Mouse (Mus musculus): ENCODE measurements around the gene Acta2. TPM values are rescaled to one million over a fixed set of nuclear protein-coding genes. Genes with fewer than 3 reads are reported as not detected.

Acta2 gene
- total and polyA plus RNA-seq, 3 experiments = 0.13 to 0.31 TPM; not detected in 1

GRCm38 (mm10) chr19:34192008-34192963, 63.1 kb downstream of the Acta2 start, which contains the start of gene Stambpl1:
Stambpl1 (plus strand) TSS chr19:34192229.
- Histone ChIP-seq H3K4me3 (replicated peaks in 1 of 3; ENCODE audit: low read depth in 2 of 3, low read length in 2 of 3, poor library complexity in 1 of 3) (peak within 1 kb of the TSS; percentile 89 to 99 (median 97)), H3K9me3 (replicated peaks; ENCODE audit: low read length) (no peaks in the 10 kb centered on the region), H3K27ac (ENCODE audit: insufficient read depth, low read depth) (peak within 1 kb of the TSS; percentile 98), H3K27me3 (replicated peaks) (no peaks in the 10 kb centered on the region), H3K9ac (ENCODE audit: insufficient read depth, low read depth) (peak within 1 kb of the TSS; percentile 78), H3K4me2 (ENCODE audit: insufficient read depth, low read depth, poor library complexity, severe bottlenecking) (peak within 1 kb of the TSS; percentile 44; the same call in 1 of the 2 replicates), H3K79me2 (replicated peaks; ENCODE audit: control insufficient read depth, extremely low read depth, insufficient read depth, poor library complexity, severe bottlenecking) (peaks cover 45% of the 10 kb centered on the region), H3K4me1 (ENCODE audit: control insufficient read depth in 1 of 2, insufficient read depth in 2 of 2) (peaks cover 4 to 38% of the 10 kb centered on the region in 2 experiments; a peak in 2 of 4 replicates), H3K36me3 (replicated peaks in 1 of 2; ENCODE audit: control insufficient read depth in 1 of 2, insufficient read depth in 1 of 2, low read length in 1 of 2) (no peaks in the 10 kb centered on the region)
- in situ Hi-C loops (cut with MboI; ENCODE audit: low pct_ligation_motif_present, low pct_unique_long_range_greater_than_20kb, low sequenced_read_pairs) (no loop called here), dilution Hi-C loops (cut with MboI; ENCODE audit: extremely low pct_ligation_motif_present, extremely low pct_unique_long_range_greater_than_20kb, low sequenced_read_pairs) (no loop called here)
- peak; percentile 88 for DNase-seq (ENCODE audit: extremely low read depth)
- TF ChIP-seq NELFE (IDR thresholded peaks at IDR 0.05; ENCODE audit: low read depth, low read length) (peak; percentile 66), SIN3A (IDR thresholded peaks at IDR 0.05; ENCODE audit: low read length) (peak; percentile 64), MYC (IDR thresholded peaks at IDR 0.05; ENCODE audit: low read depth, low read length) (peak; percentile 48; the same call in 1 of the 2 replicates), USF1 (IDR thresholded peaks at IDR 0.05; ENCODE audit: low read depth, low read length) (peak; percentile 69), ZC3H11A (IDR thresholded peaks at IDR 0.05; ENCODE audit: low read depth, low read length) (no peak), MAFK (IDR thresholded peaks at IDR 0.05; ENCODE audit: insufficient replicate concordance, low read length) (no peak), CTCF (conservative IDR thresholded peaks at IDR 0.05 in 1 of 2, IDR thresholded peaks at IDR 0.05 in 1 of 2; ENCODE audit: low read depth in 2 of 2, low read length in 2 of 2) (no peak), EP300 (IDR thresholded peaks at IDR 0.05; ENCODE audit: low read length) (peak; percentile 23; the same call in 1 of the 2 replicates), USF2 (conservative IDR thresholded peaks at IDR 0.05; ENCODE audit: low read depth, low read length) (no peak; the same call in 1 of the 2 replicates), NRF1 (IDR thresholded peaks at IDR 0.05; ENCODE audit: low read depth, low read length) (no peak), MAX (IDR thresholded peaks at IDR 0.05; ENCODE audit: low read length) (peak; percentile 47; the same call in 1 of the 2 replicates), ZMIZ1 (IDR thresholded peaks at IDR 0.05; ENCODE audit: low read depth, low read length) (peak; percentile 74), MAZ (IDR thresholded peaks at IDR 0.05; ENCODE audit: low read depth, low read length) (no peak), E2F4 (IDR thresholded peaks at IDR 0.05; ENCODE audit: insufficient replicate concordance, low read depth, low read length) (no peak), SMC3 (IDR thresholded peaks at IDR 0.05; ENCODE audit: low read depth, low read length) (no peak), POLR2A (IDR thresholded peaks at IDR 0.05; ENCODE audit: low read depth, low read length) (peak; percentile 80), RCOR1 (conservative IDR thresholded peaks at IDR 0.05; ENCODE audit: low read depth, low read length) (0 out of 2 replicates have a peak, but pooled peaks have one; percentile 18), BHLHE40 (IDR thresholded peaks at IDR 0.05; ENCODE audit: low read depth, low read length) (peak; percentile 86), ELF1 (IDR thresholded peaks at IDR 0.05; ENCODE audit: low read depth, low read length) (no peak; the same call in none of the 2 replicates), UBTF (IDR thresholded peaks at IDR 0.05; ENCODE audit: low read depth, low read length) (no peak), JUND (conservative IDR thresholded peaks at IDR 0.05; ENCODE audit: low read depth, low read length) (no peak), JUN (IDR thresholded peaks at IDR 0.05; ENCODE audit: insufficient read depth, low read depth, low read length) (no peak), CHD2 (IDR thresholded peaks at IDR 0.05; ENCODE audit: low read length) (no peak; the same call in 1 of the 2 replicates), POLR2AphosphoS2 (IDR thresholded peaks at IDR 0.05; ENCODE audit: low read depth, low read length) (no peak), CHD1 (IDR thresholded peaks at IDR 0.05; ENCODE audit: low read depth, low read length) (no peak), RAD21 (IDR thresholded peaks at IDR 0.05; ENCODE audit: low read depth, low read length) (no peak), ETS1 (conservative IDR thresholded peaks at IDR 0.05; ENCODE audit: low read depth, low read length) (peak; percentile 6), ZNF384 (IDR thresholded peaks at IDR 0.05; ENCODE audit: low read depth, low read length) (peak; percentile 78), HCFC1 (IDR thresholded peaks at IDR 0.05; ENCODE audit: low read depth, low read length) (peak; percentile 3; the same call in 1 of the 2 replicates), KAT2A (IDR thresholded peaks at IDR 0.05; ENCODE audit: insufficient replicate concordance, low read length) (no peak), PAX5 (IDR thresholded peaks at IDR 0.05; ENCODE audit: low read length) (no peak), IRF4 (IDR thresholded peaks at IDR 0.05; ENCODE audit: low read depth, low read length) (peak; percentile 40; the same call in 1 of the 2 replicates), MEF2A (IDR thresholded peaks at IDR 0.05; ENCODE audit: borderline replicate concordance, low read depth, low read length) (0 out of 2 replicates have a peak, but pooled peaks have one; percentile 7), TBP (conservative IDR thresholded peaks at IDR 0.05; ENCODE audit: low read depth, low read length) (peak; percentile 68; the same call in 1 of the 2 replicates), ZKSCAN1 (IDR thresholded peaks at IDR 0.05; ENCODE audit: borderline replicate concordance, low read depth, low read length) (no peak), TCF12 (IDR thresholded peaks at IDR 0.05; ENCODE audit: low read depth, low read length) (peak; percentile 56), MXI1 (IDR thresholded peaks at IDR 0.05; ENCODE audit: low read depth, low read length) (peak; percentile 86)

Data from CH12.LX (cell line).